Mouse (Mus musculus) liver, embryonic 13.5 days (tissue): ENCODE results near the gene Neurl1b. TPM values are rescaled to one million over a fixed set of nuclear protein-coding genes. Genes with fewer than 3 reads are reported as not detected.

Experiments
- ATAC-seq: fragments of 200-750 bp; cut with Nextera tagmentation; 2 replicates; pipeline ENCODE4 v1.8.0; 2017; ENCODE audit warnings: low read depth, mild to moderate bottlenecking, moderate number of reproducible peaks, moderate library complexity
- DNase-seq: peaks from one replicate; pipeline ENCODE4 v3.0.0; 2022
- H3K27ac ChIP-seq: fragments of 300-500 bp; sonication (generic); 2 replicates; pipeline ENCODE4 v1.5.1; 2015; ENCODE audit warnings: moderate library complexity, mild to moderate bottlenecking, inconsistent platforms
- H3K27me3 ChIP-seq: fragments of 300-500 bp; sonication (generic); 2 replicates; pipeline ENCODE4 v1.6.1; 2015; ENCODE audit warnings: mild to moderate bottlenecking, inconsistent platforms
- H3K36me3 ChIP-seq: fragments of 300-500 bp; sonication (generic); 2 replicates; pipeline ENCODE4 v1.6.1; 2015; ENCODE audit warnings: mild to moderate bottlenecking, inconsistent platforms
- H3K4me1 ChIP-seq: fragments of 300-500 bp; sonication (generic); replicated peaks from 2 replicates; pipeline ENCODE4 v1.6.1; 2015; ENCODE audit warnings: inconsistent platforms
- H3K4me2 ChIP-seq: fragments of 300-500 bp; sonication (generic); 2 replicates; pipeline ENCODE4 v1.6.1; 2015; ENCODE audit warnings: inconsistent platforms, mild to moderate bottlenecking, moderate library complexity
- H3K4me3 ChIP-seq: fragments of 300-500 bp; sonication (generic); replicated peaks from 2 replicates; pipeline ENCODE4 v1.5.1; 2015; ENCODE audit warnings: mild to moderate bottlenecking, inconsistent platforms
- H3K9ac ChIP-seq: fragments of 300-500 bp; sonication (generic); 2 replicates; pipeline ENCODE4 v1.6.1; 2015; ENCODE audit warnings: mild to moderate bottlenecking, inconsistent platforms
- H3K9me3 ChIP-seq: fragments of 300-500 bp; sonication (generic); replicated peaks from 2 replicates; pipeline ENCODE4 v1.6.1; 2016; ENCODE audit warnings: inconsistent platforms
- WGBS: fragments of 180-500 bp; shearing (Covaris S2); methylation state at CpG from one replicate; pipeline ENCODE4 v1.1.7; 2015; ENCODE audit not compliant: insufficient replicate concordance; 5-methylcytosine and 5-hydroxymethylcytosine counted together
- polyA plus RNA-seq: library from polyadenylated mRNA; unstranded; fragments of >200 nt; fragmentation: Nextera tagmentation; extraction: Ambion mirVana; gene quantifications from 2 replicates; pipeline ENCODE4 v1.2.1, GENCODE M21; 2015

Neurl1b gene
- polyA plus RNA-seq, 1 experiment from 2014 or later = 0.06 TPM

DNA sequence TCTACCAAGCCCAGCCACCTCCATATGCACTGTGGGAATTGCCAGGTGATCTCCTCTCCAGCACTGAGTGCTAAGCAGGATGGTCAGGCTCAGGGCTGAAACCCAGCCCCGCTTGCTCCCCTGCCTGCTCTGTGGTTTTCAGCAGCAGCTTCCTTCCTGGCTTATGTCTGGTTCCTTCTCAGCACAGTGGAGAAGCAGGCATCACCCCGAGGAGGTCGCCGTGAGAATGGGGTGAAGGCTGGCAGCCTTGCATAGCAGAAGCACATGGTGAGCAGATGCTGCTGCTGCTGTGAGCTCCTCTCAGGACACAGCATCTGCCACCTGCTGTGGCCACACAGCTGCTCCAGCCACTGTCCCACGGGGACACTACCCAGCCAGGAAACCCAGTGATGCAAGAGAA, 33.0 kb upstream of the Neurl1b start:
- H3K4me3 ChIP-seq = no peak overlapping the region
- no peaks in the 10 kb centered on the region for H3K36me3 ChIP-seq
- H3K4me1 ChIP-seq = peaks cover 16% of the 10 kb centered on the region; the same call in 1 of the 2 replicates
- DNase-seq (no peak), ATAC-seq (no peak)
- H3K4me2 ChIP-seq = no peak overlapping the region
- H3K9ac ChIP-seq = no peak overlapping the region
- no peak overlapping the region for H3K27ac ChIP-seq
- H3K9me3 ChIP-seq = no peaks in the 10 kb centered on the region
- WGBS = 14% methylated on average over 5 of the region's 5 CpGs
- 0 out of 2 replicates have a peak, but pooled peaks cover 3% of the 10 kb centered on the region for H3K27me3 ChIP-seq

DNA sequence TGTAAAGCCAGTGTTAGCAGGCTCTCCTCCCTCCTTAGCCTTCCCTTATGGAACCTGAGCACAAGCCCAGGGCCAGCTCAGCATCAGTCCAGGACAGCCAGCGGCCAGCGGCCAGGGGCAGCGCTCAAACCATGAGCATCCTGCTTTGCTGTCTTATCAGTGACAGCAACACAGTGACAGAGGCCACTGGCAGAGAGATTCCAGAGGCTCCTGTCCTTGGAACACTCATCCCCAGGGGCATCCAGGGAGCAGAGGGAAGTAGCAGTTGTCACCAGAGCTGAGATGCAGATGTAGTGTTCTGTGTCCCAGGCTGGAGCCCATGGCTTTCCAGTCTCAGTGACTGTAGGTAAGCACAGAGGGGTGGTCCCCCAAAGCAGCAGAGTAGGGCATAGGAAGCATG, 32.5 kb upstream of the Neurl1b start:
- DNase-seq = no peak
- H3K9ac ChIP-seq = no peak overlapping the region
- no peak overlapping the region for H3K27ac ChIP-seq
- no peaks in the 10 kb centered on the region for H3K36me3 ChIP-seq
- 0 out of 2 replicates have a peak, but pooled peaks cover 3% of the 10 kb centered on the region for H3K27me3 ChIP-seq
- no peak overlapping the region for H3K4me3 ChIP-seq
- no peak overlapping the region for H3K4me2 ChIP-seq
- no peaks in the 10 kb centered on the region for H3K9me3 ChIP-seq
- no peak for ATAC-seq
- WGBS = 25% methylated on average over 3 of the region's 3 CpGs
- peaks cover 16% of the 10 kb centered on the region; the same call in 1 of the 2 replicates for H3K4me1 ChIP-seq

DNA sequence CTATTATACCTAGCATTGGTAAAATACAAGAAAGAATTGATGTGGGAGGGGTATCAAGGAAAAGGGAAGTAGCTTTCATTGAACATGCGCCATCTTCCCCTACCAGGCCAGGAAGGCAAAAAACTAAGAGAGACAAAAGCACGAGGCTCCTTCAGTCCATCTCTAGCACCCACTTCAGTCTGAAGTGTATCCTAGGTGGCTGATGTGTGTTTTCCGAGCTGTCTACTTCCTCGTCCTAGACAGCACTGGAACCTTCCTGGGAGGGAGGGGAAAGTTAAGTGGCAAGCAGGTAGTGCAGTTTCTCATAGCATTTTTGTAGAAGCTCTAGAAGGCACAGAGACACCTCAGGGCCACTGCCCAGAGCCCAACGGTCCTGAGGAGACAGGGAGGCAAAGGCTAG, 31.9 kb upstream of the Neurl1b start:
- H3K27ac ChIP-seq = no peak overlapping the region
- no peak overlapping the region for H3K4me2 ChIP-seq
- H3K9me3 ChIP-seq = no peaks in the 10 kb centered on the region
- H3K4me3 ChIP-seq = no peak overlapping the region
- H3K36me3 ChIP-seq = no peaks in the 10 kb centered on the region
- DNase-seq (no peak), ATAC-seq (no peak)
- 33% methylated on average over 5 of the region's 5 CpGs for WGBS
- no peak overlapping the region for H3K9ac ChIP-seq
- H3K27me3 ChIP-seq = 0 out of 2 replicates have a peak, but pooled peaks cover 3% of the 10 kb centered on the region
- peaks cover 16% of the 10 kb centered on the region; the same call in 1 of the 2 replicates for H3K4me1 ChIP-seq

DNA sequence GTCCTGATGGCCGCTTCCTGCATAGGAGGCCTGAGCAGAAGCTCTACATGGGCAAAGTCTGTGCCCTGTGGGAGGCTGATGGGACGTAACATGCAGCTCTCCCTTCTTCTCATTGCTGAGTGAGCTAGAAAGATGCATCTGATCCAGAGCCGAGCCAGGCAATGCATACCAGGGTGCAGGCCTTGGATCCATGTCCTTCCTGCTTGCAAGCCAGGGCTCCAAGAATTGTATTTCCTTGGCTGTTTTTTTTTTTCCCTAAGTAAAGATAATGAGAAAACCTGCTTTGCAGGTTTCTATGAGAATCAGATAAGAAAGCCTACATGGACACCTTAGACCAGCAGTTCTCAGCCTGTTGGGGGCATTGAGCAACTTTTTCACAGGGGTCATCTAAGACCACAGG, 30.5 kb upstream of the Neurl1b start:
- no peak for DNase-seq
- no peak overlapping the region for H3K4me3 ChIP-seq
- 0 out of 2 replicates have a peak, but pooled peaks cover 3% of the 10 kb centered on the region for H3K27me3 ChIP-seq
- H3K9ac ChIP-seq = no peak overlapping the region
- H3K4me2 ChIP-seq = no peak overlapping the region
- H3K36me3 ChIP-seq = no peaks in the 10 kb centered on the region
- no peak overlapping the region for H3K27ac ChIP-seq
- no peaks in the 10 kb centered on the region for H3K9me3 ChIP-seq
- H3K4me1 ChIP-seq = peaks cover 16% of the 10 kb centered on the region; the same call in 1 of the 2 replicates
- no peak for ATAC-seq
- 73% methylated on average over 3 of the region's 3 CpGs for WGBS

DNA sequence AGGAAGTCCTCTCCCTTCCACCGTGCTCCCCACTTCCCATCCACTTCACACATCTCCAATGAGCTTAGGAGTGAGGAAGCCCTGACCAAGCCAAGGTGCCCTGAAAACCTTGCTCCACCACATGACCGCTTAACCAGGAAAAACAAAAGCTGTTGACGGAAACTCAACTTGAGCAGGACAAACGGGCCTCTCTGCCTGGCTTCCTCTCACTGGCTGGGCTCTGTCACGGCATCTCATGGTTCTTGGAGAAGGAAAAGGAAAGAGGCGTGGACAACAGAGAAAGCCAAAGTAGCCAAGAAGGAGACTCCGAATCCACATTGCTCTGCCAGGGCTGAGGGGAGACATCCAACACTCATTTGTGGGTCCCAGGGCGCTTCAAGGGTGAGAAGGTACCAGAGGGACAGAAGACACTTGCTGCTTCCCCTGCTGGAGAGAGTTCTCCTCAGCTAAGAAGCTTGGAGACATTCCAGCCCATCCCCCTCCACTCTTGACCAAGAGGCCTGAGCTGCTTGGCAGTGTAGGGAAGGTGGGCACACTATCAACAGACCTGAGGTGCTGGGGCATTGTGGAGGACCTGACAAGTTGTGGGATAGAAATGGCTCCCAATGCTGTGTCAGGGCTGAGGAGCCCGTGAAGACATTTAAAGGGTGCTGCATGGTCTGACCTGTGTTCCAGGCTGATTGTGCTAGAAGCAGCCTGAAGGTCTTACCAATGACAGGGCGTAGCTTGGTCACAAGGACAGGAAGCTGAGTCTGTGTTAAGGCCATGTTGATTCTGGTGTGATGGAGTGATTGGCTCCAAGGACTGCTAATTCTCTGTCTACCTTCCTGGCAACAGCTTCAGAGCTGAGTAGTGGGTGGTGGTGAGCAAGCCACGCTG, 29.1 kb upstream of the Neurl1b start:
- no peak for ATAC-seq
- H3K27me3 ChIP-seq = 0 out of 2 replicates have a peak, but pooled peaks cover 3% of the 10 kb centered on the region
- no peak overlapping the region for H3K9ac ChIP-seq
- no peak overlapping the region for H3K4me3 ChIP-seq
- no peak overlapping the region for H3K27ac ChIP-seq
- no peak overlapping the region for H3K4me2 ChIP-seq
- DNase-seq = no peak
- peaks cover 16% of the 10 kb centered on the region; the same call in 1 of the 2 replicates for H3K4me1 ChIP-seq
- no peaks in the 10 kb centered on the region for H3K36me3 ChIP-seq
- no peaks in the 10 kb centered on the region for H3K9me3 ChIP-seq
- 54% methylated on average over 11 of the region's 11 CpGs for WGBS

DNA sequence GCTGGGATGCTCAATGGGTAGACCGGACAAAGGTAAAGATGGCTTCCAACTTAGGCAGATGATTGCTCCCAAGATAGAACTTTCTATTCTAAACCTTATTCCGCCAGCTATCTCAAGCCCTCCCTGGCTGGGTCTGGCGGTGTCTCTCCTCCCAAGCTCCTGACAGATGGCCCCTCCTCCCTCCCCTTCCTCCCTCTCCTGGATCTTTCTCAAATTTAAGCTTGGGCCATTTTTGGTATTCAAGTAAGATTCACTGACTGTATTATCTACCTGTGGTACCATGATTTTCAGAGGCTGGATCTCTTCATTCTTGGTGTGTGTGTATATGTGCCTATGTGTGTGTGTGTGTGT, 28.5 kb upstream of the Neurl1b start:
- peaks cover 2% of the 10 kb centered on the region; the same call in 1 of the 2 replicates for H3K27me3 ChIP-seq
- no peak for ATAC-seq

DNA sequence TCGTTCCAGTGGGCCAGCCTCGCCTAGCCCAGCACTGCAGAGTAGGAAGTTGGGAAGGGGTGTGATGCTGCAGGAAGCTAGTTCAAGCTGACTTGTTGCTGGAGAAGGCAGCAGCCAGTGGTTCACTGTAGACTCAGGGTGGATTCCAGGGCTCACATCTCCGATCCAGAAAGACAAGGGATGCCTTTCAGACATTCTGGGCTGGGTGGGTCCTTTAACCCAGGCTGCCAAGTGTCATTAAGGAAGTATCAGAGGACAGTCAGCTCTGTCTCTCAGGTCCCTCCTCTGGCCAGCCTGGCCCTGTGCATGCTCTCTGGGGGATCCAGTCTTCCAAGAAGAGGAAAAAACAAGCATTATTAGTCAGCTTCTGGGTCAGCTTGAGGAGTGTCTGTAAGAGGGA, 26.5 kb upstream of the Neurl1b start:
- ATAC-seq (no peak), DNase-seq (no peak)
- Histone ChIP-seq H3K4me2 (no peak overlapping the region), H3K27me3 (peaks cover 8% of the 10 kb centered on the region; the same call in 1 of the 2 replicates), H3K36me3 (no peaks in the 10 kb centered on the region), H3K9ac (no peak overlapping the region), H3K4me1 (no peaks in the 10 kb centered on the region), H3K4me3 (no peak overlapping the region), H3K9me3 (no peaks in the 10 kb centered on the region), H3K27ac (no peak overlapping the region)
- 38% methylated on average over 3 of the region's 3 CpGs for WGBS

More for the DNA sequence above, 28.5 kb upstream of the Neurl1b start:
- Histone ChIP-seq H3K36me3 (no peaks in the 10 kb centered on the region), H3K27ac (no peak overlapping the region), H3K4me1 (peaks cover 11% of the 10 kb centered on the region; the same call in 1 of the 2 replicates), H3K4me3 (no peak overlapping the region), H3K9me3 (no peaks in the 10 kb centered on the region), H3K4me2 (no peak overlapping the region), H3K9ac (no peak overlapping the region)
- no peak for DNase-seq
- WGBS = 75% methylated on average over 3 of the region's 3 CpGs

DNA sequence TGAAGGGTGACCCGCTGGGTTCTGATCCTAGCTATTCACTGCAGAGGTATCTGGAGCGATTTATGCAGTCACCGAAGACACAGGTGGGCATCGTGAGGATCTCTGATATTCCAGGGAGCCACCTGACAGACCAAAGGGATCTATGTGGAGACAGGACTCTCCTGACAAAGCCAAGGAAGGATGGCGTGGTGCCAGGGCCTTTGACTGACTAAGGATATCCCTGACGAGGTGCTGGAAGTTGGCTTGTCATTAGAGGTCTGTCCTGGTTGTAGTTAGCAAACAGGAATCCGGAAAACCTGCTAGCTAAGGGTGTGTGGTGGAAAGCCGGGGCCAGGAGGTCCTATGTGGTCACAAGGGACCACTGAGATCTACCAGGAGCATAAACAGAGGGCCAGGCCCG, 25.4 kb upstream of the Neurl1b start:
- DNase-seq (no peak), ATAC-seq (no peak)
- H3K4me3 ChIP-seq = no peak overlapping the region
- H3K36me3 ChIP-seq = no peaks in the 10 kb centered on the region
- WGBS = 67% methylated on average over 9 of the region's 9 CpGs
- no peak overlapping the region for H3K9ac ChIP-seq
- H3K27me3 ChIP-seq = peaks cover 8% of the 10 kb centered on the region; the same call in 1 of the 2 replicates
- no peak overlapping the region for H3K27ac ChIP-seq
- H3K4me2 ChIP-seq = no peak overlapping the region
- no peaks in the 10 kb centered on the region for H3K9me3 ChIP-seq
- no peaks in the 10 kb centered on the region for H3K4me1 ChIP-seq

DNA sequence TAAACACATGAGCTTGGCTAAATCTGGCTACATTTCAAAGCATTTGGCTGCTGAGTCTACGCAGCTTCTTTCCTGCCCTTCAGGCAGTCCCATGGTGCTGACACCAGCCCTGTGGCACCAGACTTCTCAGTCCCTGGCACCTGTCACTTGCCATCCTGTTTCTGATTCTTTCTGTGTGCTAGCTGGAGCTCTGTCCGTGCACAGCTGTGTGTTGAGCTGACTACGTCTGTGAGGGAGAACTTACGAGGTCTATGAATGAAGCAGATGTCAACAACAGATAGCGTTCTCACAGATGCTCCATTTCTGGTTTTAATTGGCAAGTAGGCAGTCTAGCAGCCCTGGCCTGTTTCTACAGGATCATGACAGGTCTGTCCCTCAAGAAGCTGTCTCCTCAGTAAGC, 24.0 kb upstream of the Neurl1b start:
- Histone ChIP-seq H3K4me2 (no peak overlapping the region), H3K36me3 (no peaks in the 10 kb centered on the region), H3K27me3 (peaks cover 8% of the 10 kb centered on the region; the same call in 1 of the 2 replicates), H3K4me3 (no peak overlapping the region), H3K9ac (no peak overlapping the region), H3K9me3 (no peaks in the 10 kb centered on the region), H3K27ac (no peak overlapping the region), H3K4me1 (no peaks in the 10 kb centered on the region)
- DNase-seq (no peak), ATAC-seq (no peak)
- 56% methylated on average over 5 of the region's 5 CpGs for WGBS

DNA sequence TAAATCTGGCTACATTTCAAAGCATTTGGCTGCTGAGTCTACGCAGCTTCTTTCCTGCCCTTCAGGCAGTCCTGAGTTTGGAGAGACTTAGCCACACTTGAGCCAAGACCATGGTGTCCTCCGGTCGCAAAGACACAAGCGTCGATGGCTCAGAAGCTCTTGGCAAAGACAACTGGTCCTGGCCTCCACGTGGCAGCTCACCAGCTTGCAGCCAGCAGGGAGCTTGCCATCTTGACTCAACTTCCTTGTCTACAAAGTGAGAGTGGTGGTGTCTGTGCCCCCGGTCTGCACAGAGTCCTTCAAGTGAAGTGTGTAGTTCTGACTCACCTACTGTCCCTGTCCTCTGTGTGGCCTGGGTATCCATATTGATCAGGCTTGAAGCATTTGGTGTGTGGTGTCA, 22.3 kb upstream of the Neurl1b start:
- Histone ChIP-seq H3K4me1 (no peaks in the 10 kb centered on the region), H3K4me3 (no peak overlapping the region), H3K36me3 (no peaks in the 10 kb centered on the region), H3K4me2 (no peak overlapping the region), H3K9me3 (no peaks in the 10 kb centered on the region), H3K27me3 (peaks cover 8% of the 10 kb centered on the region; the same call in 1 of the 2 replicates), H3K27ac (no peak overlapping the region), H3K9ac (no peak overlapping the region)
- WGBS = 75% methylated on average over 7 of the region's 7 CpGs
- no peak for DNase-seq
- no peak for ATAC-seq

DNA sequence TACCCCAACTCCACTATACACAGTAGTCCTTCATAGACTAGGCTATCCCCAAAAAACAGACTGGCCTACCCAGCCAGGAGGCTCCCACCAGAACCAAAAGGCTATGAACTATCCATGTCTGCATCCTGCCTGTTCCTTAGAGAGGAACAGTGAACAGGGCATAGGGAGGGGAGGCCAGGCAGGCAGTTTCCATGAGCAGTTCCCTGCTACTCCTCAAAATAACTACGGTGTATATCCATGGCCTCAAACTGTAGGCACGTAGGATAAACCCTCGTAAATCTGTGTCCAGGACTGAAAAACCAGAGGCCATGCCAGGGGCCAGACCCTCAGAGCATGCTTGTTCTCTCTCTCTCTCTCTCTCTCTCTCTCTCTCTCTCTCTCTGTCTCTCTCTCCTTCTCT, 17.9 kb upstream of the Neurl1b start:
- 54% methylated on average over 3 of the region's 3 CpGs for WGBS
- Histone ChIP-seq H3K4me3 (no peak overlapping the region), H3K9me3 (no peaks in the 10 kb centered on the region), H3K9ac (no peak overlapping the region), H3K4me1 (no peaks in the 10 kb centered on the region), H3K36me3 (no peaks in the 10 kb centered on the region), H3K27ac (no peak overlapping the region), H3K4me2 (no peak overlapping the region), H3K27me3 (peaks cover 4% of the 10 kb centered on the region; the same call in 1 of the 2 replicates)
- ATAC-seq = no peak
- no peak for DNase-seq

DNA sequence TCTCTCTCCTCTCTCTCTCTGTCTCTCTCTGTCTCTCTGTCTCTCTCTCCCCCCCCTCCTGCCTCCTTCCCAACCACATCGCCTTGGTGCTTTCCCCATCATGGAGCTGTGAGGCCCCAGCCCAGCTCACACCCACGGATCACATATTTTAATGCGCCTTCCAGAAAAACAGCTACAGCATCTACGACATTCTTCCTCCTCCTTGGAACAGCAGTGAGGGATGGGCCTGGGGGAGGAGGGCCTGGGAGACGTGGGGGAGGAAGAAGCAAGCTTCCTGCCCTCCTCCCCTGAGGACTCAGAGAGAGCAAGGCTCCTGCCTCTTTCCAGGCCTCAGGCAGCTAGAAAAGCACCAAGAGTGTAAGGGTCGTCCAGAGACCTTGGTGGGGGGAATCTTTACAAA, 17.3 kb upstream of the Neurl1b start:
- no peak overlapping the region for H3K9ac ChIP-seq
- no peaks in the 10 kb centered on the region for H3K36me3 ChIP-seq
- peaks cover 5% of the 10 kb centered on the region; the same call in 1 of the 2 replicates for H3K27me3 ChIP-seq
- 28% methylated on average over 6 of the region's 6 CpGs for WGBS
- H3K4me2 ChIP-seq = no peak overlapping the region
- H3K9me3 ChIP-seq = no peaks in the 10 kb centered on the region
- no peak overlapping the region for H3K27ac ChIP-seq
- H3K4me1 ChIP-seq = no peaks in the 10 kb centered on the region
- ATAC-seq = no peak
- no peak for DNase-seq
- H3K4me3 ChIP-seq = no peak overlapping the region
